Mouse (Mus musculus): Measurements from ENCODE around the gene Efcab2.

Efcab2 gene

GRCm38 (mm10) chr1:178405951-178406711, at the start of gene Efcab2:
TSS of gene Efcab2 (plus strand) at chr1:178406085.
- DNase-seq, result peak; percentile 82

- peak; percentile 39 for DNase-seq
Observed at GRCm38 (mm10) chr1:178357776-178358710, 47.8 kb upstream of the Efcab2 start.

GRCm38 (mm10) chr1:178360264-178360663, 45.6 kb upstream of the Efcab2 start:
- DNase-seq, result no peak

GRCm38 (mm10) chr1:178360702-178361101, 45.2 kb upstream of the Efcab2 start:
- no peak for DNase-seq

- no peak for DNase-seq
Observed at GRCm38 (mm10) chr1:178365171-178365570, 40.7 kb upstream of the Efcab2 start.

GRCm38 (mm10) chr1:178368121-178368520, 37.8 kb upstream of the Efcab2 start:
- DNase-seq, result no peak

- DNase-seq, result peak; percentile 90
Observed at GRCm38 (mm10) chr1:178368548-178369271, 37.2 kb upstream of the Efcab2 start.

GRCm38 (mm10) chr1:178369272-178369651, 36.6 kb upstream of the Efcab2 start:
- peak; percentile 23 for DNase-seq

GRCm38 (mm10) chr1:178372681-178373080, 33.2 kb upstream of the Efcab2 start:
- no peak for DNase-seq

- no peak for DNase-seq
Observed at GRCm38 (mm10) chr1:178375381-178375780, 30.5 kb upstream of the Efcab2 start.

GRCm38 (mm10) chr1:178376061-178376460, 29.8 kb upstream of the Efcab2 start:
- no peak for DNase-seq

- DNase-seq, result no peak
Observed at GRCm38 (mm10) chr1:178376907-178377306, 29.0 kb upstream of the Efcab2 start.

GRCm38 (mm10) chr1:178378115-178378514, 27.8 kb upstream of the Efcab2 start:
- no peak for DNase-seq

- no peak for DNase-seq
Observed at GRCm38 (mm10) chr1:178379224-178379623, 26.7 kb upstream of the Efcab2 start.

GRCm38 (mm10) chr1:178382165-178382564, 23.7 kb upstream of the Efcab2 start:
- no peak for DNase-seq

- no peak for DNase-seq
Observed at GRCm38 (mm10) chr1:178388802-178389201, 17.1 kb upstream of the Efcab2 start.

GRCm38 (mm10) chr1:178389401-178389800, 16.5 kb upstream of the Efcab2 start:
- DNase-seq, result no peak

GRCm38 (mm10) chr1:178392970-178393369, 12.9 kb upstream of the Efcab2 start:
- DNase-seq, result no peak

GRCm38 (mm10) chr1:178395091-178395490, 10.8 kb upstream of the Efcab2 start:
- no peak for DNase-seq

GRCm38 (mm10) chr1:178396383-178396782, 9.5 kb upstream of the Efcab2 start:
- DNase-seq, result no peak

GRCm38 (mm10) chr1:178399879-178400278, 6.0 kb upstream of the Efcab2 start:
- DNase-seq, result no peak

GRCm38 (mm10) chr1:178400652-178401051, 5.2 kb upstream of the Efcab2 start:
- DNase-seq, result no peak

- DNase-seq, result no peak
Observed at GRCm38 (mm10) chr1:178401960-178402359, 3.9 kb upstream of the Efcab2 start.

Data from right cerebral cortex, postnatal 14 days (tissue).